Mouse (Mus musculus) heart, postnatal 4 days (tissue): ENCODE measurements around the gene Rhoa. TPM values are rescaled to one million over a fixed set of nuclear protein-coding genes. Genes with fewer than 3 reads are reported as not detected.
"Not testable (repeated sequence)": the region's sequence is repeated elsewhere in the genome, so short reads cannot be mapped to it uniquely, and the experiment has no call there.

ENCODE experiments used
- DNase-seq: peaks from one replicate; pipeline ENCODE4 v3.0.0; 2021
- total RNA-seq, 2 experiments: library from RNA; stranded (reverse); gene quantifications; 2 replicates each; pipeline ENCODE4 v1.2.3; 2021

Gene Rhoa
- 100 to 1,000 TPM; 341 to 348 TPM for total RNA-seq

- peak; percentile 98 for DNase-seq
These were observed at the start of gene Rhoa, which contains the start of gene Tcta for GRCm38 (mm10) chr9:108305629-108306520. TSS of gene Rhoa (plus strand) at chr9:108306129. TSS of gene Tcta (minus strand) at chr9:108306160.

- no peak for DNase-seq
These were observed 45.4 kb upstream of the Rhoa start for GRCm38 (mm10) chr9:108260526-108260925.

- DNase-seq: no peak
These were observed 44.1 kb upstream of the Rhoa start for GRCm38 (mm10) chr9:108261865-108262264.

- DNase-seq: peak; percentile 31
These were observed 43.4 kb upstream of the Rhoa start for GRCm38 (mm10) chr9:108262494-108263049.

- peak; percentile 49 for DNase-seq
These were observed 42.7 kb upstream of the Rhoa start for GRCm38 (mm10) chr9:108263131-108263681.

GRCm38 (mm10) chr9:108263690-108264190, 42.2 kb upstream of the Rhoa start, which contains the start of gene Dag1:
TSS of gene Dag1 (minus strand) at chr9:108263958.
- DNase-seq: peak; percentile 100

GRCm38 (mm10) chr9:108264191-108264921, 41.6 kb upstream of the Rhoa start:
- peak; percentile 82 for DNase-seq

- no peak for DNase-seq
These were observed 39.5 kb upstream of the Rhoa start for GRCm38 (mm10) chr9:108266261-108266935.

GRCm38 (mm10) chr9:108267691-108268090, 38.2 kb upstream of the Rhoa start:
- peak; percentile 79 for DNase-seq

GRCm38 (mm10) chr9:108268701-108269100, 37.2 kb upstream of the Rhoa start:
- peak; percentile 42 for DNase-seq

GRCm38 (mm10) chr9:108271941-108272340, 34.0 kb upstream of the Rhoa start:
- DNase-seq: no peak

GRCm38 (mm10) chr9:108272691-108273090, 33.2 kb upstream of the Rhoa start:
- DNase-seq: no peak

GRCm38 (mm10) chr9:108273485-108273884, 32.4 kb upstream of the Rhoa start:
- no peak for DNase-seq

GRCm38 (mm10) chr9:108274476-108275330, 31.2 kb upstream of the Rhoa start:
- DNase-seq: no peak

GRCm38 (mm10) chr9:108275331-108275659, 30.6 kb upstream of the Rhoa start:
- DNase-seq: no peak

GRCm38 (mm10) chr9:108278697-108279450, 27.1 kb upstream of the Rhoa start:
- peak; percentile 63 for DNase-seq

- peak; percentile 90 for DNase-seq
These were observed 25.7 kb upstream of the Rhoa start for GRCm38 (mm10) chr9:108280071-108280828.

GRCm38 (mm10) chr9:108284410-108284809, 21.5 kb upstream of the Rhoa start:
- DNase-seq: peak; percentile 85

- DNase-seq: not testable (repeated sequence)
These were observed 18.2 kb upstream of the Rhoa start for GRCm38 (mm10) chr9:108287526-108288238.
